Mouse (Mus musculus) heart, embryonic 12.5 days (tissue): ENCODE results near the gene Socs2. TPM values are rescaled to one million over a fixed set of nuclear protein-coding genes. Genes with fewer than 3 reads are reported as not detected.

Experiments used
- ATAC-seq: fragments of 200-750 bp; cut with Nextera tagmentation; 2 replicates; pipeline ENCODE4 v1.8.0; 2017; ENCODE audit warnings: moderate TSS enrichment, moderate library complexity; ENCODE audit not compliant: insufficient number of reproducible peaks, low FRiP score
- H3K27ac ChIP-seq: fragments of 300-500 bp; sonication (generic); 2 replicates; pipeline ENCODE4 v1.5.1; 2016; ENCODE audit warnings: mild to moderate bottlenecking, moderate library complexity; ENCODE audit not compliant: poor library complexity, severe bottlenecking
- H3K27me3 ChIP-seq: fragments of 300-500 bp; sonication (generic); replicated peaks from 2 replicates; pipeline ENCODE4 v1.6.1; 2016; ENCODE audit warnings: mild to moderate bottlenecking, moderate library complexity
- H3K36me3 ChIP-seq: fragments of 300-500 bp; sonication (generic); 2 replicates; pipeline ENCODE4 v1.6.1; 2016; ENCODE audit warnings: mild to moderate bottlenecking, moderate library complexity
- H3K4me1 ChIP-seq: fragments of 300-500 bp; sonication (generic); replicated peaks from 2 replicates; pipeline ENCODE4 v1.6.1; 2016; ENCODE audit warnings: mild to moderate bottlenecking
- H3K4me2 ChIP-seq: fragments of 300-500 bp; sonication (generic); 2 replicates; pipeline ENCODE4 v1.6.1; 2016; ENCODE audit warnings: mild to moderate bottlenecking, moderate library complexity
- H3K4me3 ChIP-seq: fragments of 300-500 bp; sonication (generic); 2 replicates; pipeline ENCODE4 v1.5.1; 2016; ENCODE audit warnings: mild to moderate bottlenecking
- H3K9ac ChIP-seq: fragments of 300-500 bp; sonication (generic); 2 replicates; pipeline ENCODE4 v1.6.1; 2016; ENCODE audit warnings: mild to moderate bottlenecking, moderate library complexity
- H3K9me3 ChIP-seq: fragments of 300-500 bp; sonication (generic); replicated peaks from 2 replicates; pipeline ENCODE4 v1.6.1; 2016; ENCODE audit warnings: mild to moderate bottlenecking, moderate library complexity
- WGBS: fragments of 180-500 bp; shearing (Covaris S2); methylation state at CpG from one replicate; pipeline ENCODE4 v1.1.7; 2016; 5-methylcytosine and 5-hydroxymethylcytosine counted together
- polyA plus RNA-seq: library from polyadenylated mRNA; unstranded; fragments of >200 nt; fragmentation: Nextera tagmentation; extraction: Ambion mirVana; gene quantifications from 2 replicates; pipeline ENCODE4 v1.2.1, GENCODE M21; 2016

The Socs2 gene
- polyA plus RNA-seq, 1 experiment from 2014 or later = 47.7 TPM

GRCm38 (mm10) chr10:95367241-95367640 lies 49.7 kb downstream of the Socs2 start:
- H3K36me3 ChIP-seq = no peaks in the 10 kb centered on the region
- 80% methylated on average over 7 of the region's 7 CpGs for WGBS
- no peak for ATAC-seq

GRCm38 (mm10) chr10:95362326-95362725 lies 54.7 kb downstream of the Socs2 start:
- Histone ChIP-seq H3K36me3 (no peaks in the 10 kb centered on the region), H3K9ac (no peak overlapping the region), H3K9me3 (0 out of 2 replicates have a peak, but pooled peaks cover 4% of the 10 kb centered on the region), H3K4me2 (no peak overlapping the region), H3K4me3 (no peak overlapping the region), H3K27me3 (no peaks in the 10 kb centered on the region), H3K27ac (no peak overlapping the region), H3K4me1 (no peaks in the 10 kb centered on the region)
- no peak for ATAC-seq
- 39% methylated on average over 2 of the region's 2 CpGs for WGBS

More at GRCm38 (mm10) chr10:95367241-95367640, 49.7 kb downstream of the Socs2 start:
- no peak overlapping the region for H3K27ac ChIP-seq
- no peaks in the 10 kb centered on the region for H3K4me1 ChIP-seq
- H3K9me3 ChIP-seq = no peaks in the 10 kb centered on the region; the same call in 1 of the 2 replicates
- no peaks in the 10 kb centered on the region for H3K27me3 ChIP-seq
- no peak overlapping the region for H3K4me3 ChIP-seq
- H3K4me2 ChIP-seq = no peak overlapping the region
- H3K9ac ChIP-seq = no peak overlapping the region

- no peak overlapping the region for H3K4me2 ChIP-seq
- no peak overlapping the region for H3K9ac ChIP-seq
- ATAC-seq = no peak
- WGBS = 80% methylated on average over 12 of the region's 12 CpGs
- H3K9me3 ChIP-seq = 0 out of 2 replicates have a peak, but pooled peaks cover 4% of the 10 kb centered on the region
- H3K27me3 ChIP-seq = no peaks in the 10 kb centered on the region
- no peaks in the 10 kb centered on the region for H3K36me3 ChIP-seq
- H3K4me1 ChIP-seq = no peaks in the 10 kb centered on the region
- no peak overlapping the region for H3K27ac ChIP-seq
- no peak overlapping the region for H3K4me3 ChIP-seq
Measured at GRCm38 (mm10) chr10:95361260-95361841, 55.6 kb downstream of the Socs2 start.

GRCm38 (mm10) chr10:95360048-95360447 lies 56.9 kb downstream of the Socs2 start:
- no peak overlapping the region for H3K4me3 ChIP-seq
- no peaks in the 10 kb centered on the region for H3K36me3 ChIP-seq
- H3K27ac ChIP-seq = no peak overlapping the region
- ATAC-seq = no peak
- H3K9me3 ChIP-seq = 0 out of 2 replicates have a peak, but pooled peaks cover 4% of the 10 kb centered on the region
- H3K27me3 ChIP-seq = no peaks in the 10 kb centered on the region; the same call in 1 of the 2 replicates
- H3K4me2 ChIP-seq = no peak overlapping the region
- H3K4me1 ChIP-seq = no peaks in the 10 kb centered on the region
- no peak overlapping the region for H3K9ac ChIP-seq
- 79% methylated on average over 5 of the region's 5 CpGs for WGBS

- no peak overlapping the region for H3K27ac ChIP-seq
- H3K4me3 ChIP-seq = no peak overlapping the region
- no peaks in the 10 kb centered on the region for H3K36me3 ChIP-seq
- 0 out of 2 replicates have a peak, but pooled peaks cover 4% of the 10 kb centered on the region for H3K9me3 ChIP-seq
- no peaks in the 10 kb centered on the region; the same call in 1 of the 2 replicates for H3K27me3 ChIP-seq
- no peaks in the 10 kb centered on the region for H3K4me1 ChIP-seq
- H3K4me2 ChIP-seq = no peak overlapping the region
- 80% methylated on average over 3 of the region's 3 CpGs for WGBS
- H3K9ac ChIP-seq = no peak overlapping the region
- ATAC-seq = no peak
Measured at GRCm38 (mm10) chr10:95357721-95358120, 59.3 kb downstream of the Socs2 start.

- H3K9ac ChIP-seq = no peak overlapping the region
- H3K4me1 ChIP-seq = no peaks in the 10 kb centered on the region
- H3K27me3 ChIP-seq = no peaks in the 10 kb centered on the region; the same call in 1 of the 2 replicates
- no peak overlapping the region for H3K27ac ChIP-seq
- H3K4me3 ChIP-seq = no peak overlapping the region
- H3K36me3 ChIP-seq = no peaks in the 10 kb centered on the region
- no peak for ATAC-seq
- WGBS = 81% methylated on average over 7 of the region's 7 CpGs
- H3K9me3 ChIP-seq = 0 out of 2 replicates have a peak, but pooled peaks cover 4% of the 10 kb centered on the region
- H3K4me2 ChIP-seq = no peak overlapping the region
Measured at GRCm38 (mm10) chr10:95356711-95357110, 60.3 kb downstream of the Socs2 start.

- no peak for ATAC-seq
- Histone ChIP-seq H3K4me3 (no peak overlapping the region), H3K4me1 (no peaks in the 10 kb centered on the region), H3K9me3 (0 out of 2 replicates have a peak, but pooled peaks cover 4% of the 10 kb centered on the region), H3K9ac (no peak overlapping the region), H3K27ac (no peak overlapping the region), H3K4me2 (no peak overlapping the region), H3K27me3 (no peaks in the 10 kb centered on the region; the same call in 1 of the 2 replicates), H3K36me3 (no peaks in the 10 kb centered on the region)
- 38% methylated on average over 6 of the region's 6 CpGs for WGBS
Measured at GRCm38 (mm10) chr10:95355678-95356268, 61.2 kb downstream of the Socs2 start.

GRCm38 (mm10) chr10:95354673-95355072 lies 62.3 kb downstream of the Socs2 start:
- H3K4me2 ChIP-seq = no peak overlapping the region
- no peaks in the 10 kb centered on the region for H3K36me3 ChIP-seq
- H3K9ac ChIP-seq = no peak overlapping the region
- H3K27ac ChIP-seq = no peak overlapping the region
- no peak for ATAC-seq
- H3K9me3 ChIP-seq = 0 out of 2 replicates have a peak, but pooled peaks cover 4% of the 10 kb centered on the region
- H3K4me3 ChIP-seq = no peak overlapping the region
- H3K27me3 ChIP-seq = no peaks in the 10 kb centered on the region; the same call in 1 of the 2 replicates
- H3K4me1 ChIP-seq = no peaks in the 10 kb centered on the region

- 0 out of 2 replicates have a peak, but pooled peaks cover 4% of the 10 kb centered on the region for H3K9me3 ChIP-seq
- H3K36me3 ChIP-seq = no peaks in the 10 kb centered on the region
- H3K4me2 ChIP-seq = no peak overlapping the region
- ATAC-seq = no peak
- H3K4me3 ChIP-seq = no peak overlapping the region
- H3K9ac ChIP-seq = no peak overlapping the region
- no peak overlapping the region for H3K27ac ChIP-seq
- H3K27me3 ChIP-seq = no peaks in the 10 kb centered on the region; the same call in 1 of the 2 replicates
- WGBS = 82% methylated on average over 6 of the region's 6 CpGs
- no peaks in the 10 kb centered on the region for H3K4me1 ChIP-seq
Measured at GRCm38 (mm10) chr10:95354047-95354446, 62.9 kb downstream of the Socs2 start.

GRCm38 (mm10) chr10:95348457-95348856 lies 68.5 kb downstream of the Socs2 start:
- peaks cover 4% of the 10 kb centered on the region; the same call in 1 of the 2 replicates for H3K9me3 ChIP-seq

GRCm38 (mm10) chr10:95347776-95348175 lies 69.2 kb downstream of the Socs2 start:
- peaks cover 4% of the 10 kb centered on the region; the same call in 1 of the 2 replicates for H3K9me3 ChIP-seq
- 92% methylated on average over 3 of the region's 3 CpGs for WGBS
- no peak overlapping the region for H3K4me2 ChIP-seq
- ATAC-seq = no peak
- no peak overlapping the region for H3K4me3 ChIP-seq
- H3K27me3 ChIP-seq = no peaks in the 10 kb centered on the region
- H3K27ac ChIP-seq = no peak overlapping the region
- no peaks in the 10 kb centered on the region for H3K36me3 ChIP-seq
- no peak overlapping the region for H3K9ac ChIP-seq
- H3K4me1 ChIP-seq = no peaks in the 10 kb centered on the region

More at GRCm38 (mm10) chr10:95348457-95348856, 68.5 kb downstream of the Socs2 start:
- H3K9ac ChIP-seq = no peak overlapping the region
- no peaks in the 10 kb centered on the region for H3K36me3 ChIP-seq
- no peak overlapping the region for H3K27ac ChIP-seq
- no peak for ATAC-seq
- H3K4me2 ChIP-seq = no peak overlapping the region
- WGBS = 55% methylated on average over 3 of the region's 3 CpGs
- H3K27me3 ChIP-seq = no peaks in the 10 kb centered on the region
- H3K4me3 ChIP-seq = no peak overlapping the region
- H3K4me1 ChIP-seq = no peaks in the 10 kb centered on the region
